Mouse (Mus musculus) neutrophil, adult 5-6 weeks (primary cell): Measurements from ENCODE around the gene Zfp13. TPM values are rescaled to one million over a fixed set of nuclear protein-coding genes. Genes with fewer than 3 reads are reported as not detected.
"Not testable (repeated sequence)": the region's sequence is repeated elsewhere in the genome, so short reads cannot be mapped to it uniquely, and the experiment has no call there.

Source experiments
- ATAC-seq: fragments of 151-379, 151-347 bp; 2 replicates; pipeline ENCODE4 v1.8.0; 2017; ENCODE audit warnings: mild to moderate bottlenecking, moderate TSS enrichment; ENCODE audit not compliant: insufficient number of reproducible peaks, poor library complexity, low FRiP score, severe bottlenecking; ENCODE audit errors: extremely low read depth
- total RNA-seq: library from RNA; stranded (forward); fragments of 200-1000 nt; gene quantifications from 2 replicates; pipeline ENCODE4 v1.2.3, GENCODE M21; 2017

Gene Zfp13
- total RNA-seq, 1 experiment from 2014 or later: not detected

GRCm38 (mm10) chr17:23540605-23541475 lies 58.4 kb downstream of the Zfp13 start:
- no peak for ATAC-seq

GRCm38 (mm10) chr17:23540106-23540505 lies 59.2 kb downstream of the Zfp13 start:
- no peak for ATAC-seq

GRCm38 (mm10) chr17:23539608-23540007 lies 59.7 kb downstream of the Zfp13 start:
- no peak for ATAC-seq

- ATAC-seq: no peak
Measured at GRCm38 (mm10) chr17:23538299-23539015, 60.8 kb downstream of the Zfp13 start.

- ATAC-seq: no peak
Measured at GRCm38 (mm10) chr17:23537554-23538255, 61.6 kb downstream of the Zfp13 start.

- ATAC-seq: not testable (repeated sequence)
Measured at GRCm38 (mm10) chr17:23535046-23535788, 64.1 kb downstream of the Zfp13 start.

GRCm38 (mm10) chr17:23533591-23534490 lies 65.4 kb downstream of the Zfp13 start:
- not testable (repeated sequence) for ATAC-seq

GRCm38 (mm10) chr17:23531408-23531807 lies 67.9 kb downstream of the Zfp13 start:
- not testable (repeated sequence) for ATAC-seq

Other genes with a start within 250 kb of the Zfp13 start
- gene Vmn2r116, start 214.9 kb downstream of the Zfp13 start, total RNA-seq: not detected in 2 replicates
- gene Vmn2r117, start 119.8 kb downstream of the Zfp13 start, total RNA-seq: 0.12 TPM in 1 of 2 replicates, not detected in the other
- 5.1 and 5.6 TPM in 2 replicates for gene Zfp213, start 35.2 kb downstream of the Zfp13 start, total RNA-seq
- gene Zscan10, start 1.4 kb upstream of the Zfp13 start, total RNA-seq: not detected in 2 replicates
- gene Mmp25, start 45.8 kb upstream of the Zfp13 start, total RNA-seq: 11.4 and 14.9 TPM in 2 replicates
- 0.37 TPM in 1 of 2 replicates, not detected in the other for gene Bicdl2, start 61.0 kb upstream of the Zfp13 start, total RNA-seq
- gene Hcfc1r1, start 74.1 kb upstream of the Zfp13 start, total RNA-seq: 21.9 and 32.2 TPM in 2 replicates
- 15.2 and 16.0 TPM in 2 replicates for gene Thoc6, start 74.4 kb upstream of the Zfp13 start, total RNA-seq
- gene Tnfrsf12a, start 78.0 kb upstream of the Zfp13 start, total RNA-seq: 10.5 and 13.4 TPM in 2 replicates
- not detected in 2 replicates for gene Cldn6, start 79.8 kb upstream of the Zfp13 start, total RNA-seq
- gene Cldn9, start 84.5 kb upstream of the Zfp13 start, total RNA-seq: not detected in 2 replicates
- not detected in 2 replicates for gene 1520401A03Rik, start 123.3 kb upstream of the Zfp13 start, total RNA-seq
- 6.5 and 8.0 TPM in 2 replicates for gene Pkmyt1, start 126.8 kb upstream of the Zfp13 start, total RNA-seq
- gene Paqr4, start 141.4 kb upstream of the Zfp13 start, total RNA-seq: 0.70 TPM in 1 of 2 replicates, not detected in the other
- gene Kremen2, start 146.3 kb upstream of the Zfp13 start, total RNA-seq: 0.23 TPM in 1 of 2 replicates, not detected in the other
- 16.8 and 18.3 TPM in 2 replicates for gene Flywch1, start 172.1 kb upstream of the Zfp13 start, total RNA-seq
- gene Flywch2, start 186.6 kb upstream of the Zfp13 start, total RNA-seq: not detected in 2 replicates
- 281 and 303 TPM in 2 replicates for gene Srrm2, start 191.0 kb upstream of the Zfp13 start, total RNA-seq
- 93.3 and 94.9 TPM in 2 replicates for gene Elob, start 229.6 kb upstream of the Zfp13 start, total RNA-seq
- not detected in 2 replicates for gene Prss33, start 236.6 kb upstream of the Zfp13 start, total RNA-seq
- gene Prss32, start 244.4 kb upstream of the Zfp13 start, total RNA-seq: 0.37 and 0.93 TPM in 2 replicates
- gene Prss41, start 244.7 kb upstream of the Zfp13 start, total RNA-seq: not detected in 2 replicates